Mouse (Mus musculus): ENCODE results near the gene Zfp36l2. TPM values are rescaled to one million over a fixed set of nuclear protein-coding genes. Genes with fewer than 3 reads are reported as not detected.

The Zfp36l2 gene
- polyA plus RNA-seq, 1 experiment from 2014 or later: 15.8 TPM

GRCm38 (mm10) chr17:84140822-84141507 lies 46.8 kb downstream of the Zfp36l2 start:
- Histone ChIP-seq H3K9me3 (ENCODE audit: control insufficient read depth, low read length) (no peaks in the 10 kb centered on the region), H3K4me3 (ENCODE audit: low read depth, low read length) (no peak overlapping the region), H3K27ac (ENCODE audit: low read depth, low read length) (no peak overlapping the region), H3K9ac (ENCODE audit: low read depth, low read length) (no peak overlapping the region), H3K27me3 (ENCODE audit: control insufficient read depth, insufficient read depth, low read length) (no peaks in the 10 kb centered on the region), H3K4me1 (replicated peaks; ENCODE audit: control insufficient read depth, insufficient read depth, low read length) (peaks cover 2% of the 10 kb centered on the region), H3K4me2 (replicated peaks; ENCODE audit: low read depth, low read length) (no peak overlapping the region), H3K36me3 (ENCODE audit: control insufficient read depth, insufficient read depth, low read length) (no peaks in the 10 kb centered on the region)
- DNase-seq (ENCODE audit: low spot score) (no peak), ATAC-seq (ENCODE audit: low FRiP score) (no peak)
- WGBS: 77% methylated on average over 10 of the region's 10 CpGs

GRCm38 (mm10) chr17:84137393-84138171 lies 50.2 kb downstream of the Zfp36l2 start:
- DNase-seq (ENCODE audit: low spot score): no peak
- H3K9ac ChIP-seq (ENCODE audit: low read depth, low read length): no peak overlapping the region
- no peaks in the 10 kb centered on the region for H3K9me3 ChIP-seq (ENCODE audit: control insufficient read depth, low read length)
- H3K4me1 ChIP-seq (replicated peaks; ENCODE audit: control insufficient read depth, insufficient read depth, low read length): no peaks in the 10 kb centered on the region
- 87% methylated on average over 11 of the region's 11 CpGs for WGBS
- no peak for ATAC-seq (ENCODE audit: low FRiP score)
- no peak overlapping the region for H3K4me2 ChIP-seq (replicated peaks; ENCODE audit: low read depth, low read length)
- H3K36me3 ChIP-seq (ENCODE audit: control insufficient read depth, insufficient read depth, low read length): no peaks in the 10 kb centered on the region
- no peaks in the 10 kb centered on the region for H3K27me3 ChIP-seq (ENCODE audit: control insufficient read depth, insufficient read depth, low read length)
- H3K4me3 ChIP-seq (ENCODE audit: low read depth, low read length): no peak overlapping the region
- no peak overlapping the region for H3K27ac ChIP-seq (ENCODE audit: low read depth, low read length)

DNA sequence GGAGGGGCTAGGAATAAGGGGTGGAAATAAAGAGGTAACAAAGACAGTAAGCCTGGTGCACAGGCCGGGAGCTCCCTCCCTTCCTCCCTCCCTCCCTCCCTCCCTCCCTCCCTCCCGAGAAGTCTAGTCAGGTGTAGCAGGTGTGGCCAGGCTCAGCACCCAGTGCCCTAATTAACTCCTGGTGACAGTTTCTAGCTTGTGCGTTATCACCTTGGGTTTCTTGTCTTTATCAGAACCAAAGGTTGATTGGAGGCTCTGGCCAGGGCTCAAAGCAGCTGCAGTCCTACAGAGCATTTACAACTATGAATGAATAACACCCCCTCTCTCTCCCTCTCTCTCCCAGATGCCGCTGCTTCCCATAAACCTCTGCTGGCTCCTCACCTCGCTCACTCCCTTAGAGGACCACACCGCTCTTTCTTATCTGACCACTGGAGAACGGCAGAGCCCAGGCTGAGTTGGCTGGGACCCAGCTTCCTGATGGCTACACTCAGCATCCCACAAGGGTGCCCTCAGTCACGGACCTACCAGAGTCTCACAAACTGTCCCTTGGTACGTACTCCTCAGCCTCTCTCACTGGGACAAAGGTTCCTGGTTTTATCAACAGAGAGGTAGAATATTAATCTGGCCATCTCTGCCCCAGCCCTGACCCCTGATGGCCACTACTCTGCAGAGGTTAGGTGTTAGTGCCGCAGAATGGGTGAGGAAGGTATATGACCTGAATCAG lies 50.9 kb downstream of the Zfp36l2 start:
- H3K9ac ChIP-seq (ENCODE audit: low read depth, low read length): no peak overlapping the region
- H3K4me3 ChIP-seq (ENCODE audit: low read depth, low read length): no peak overlapping the region
- H3K4me2 ChIP-seq (replicated peaks; ENCODE audit: low read depth, low read length): no peak overlapping the region
- H3K9me3 ChIP-seq (ENCODE audit: control insufficient read depth, low read length): no peaks in the 10 kb centered on the region
- H3K27me3 ChIP-seq (ENCODE audit: control insufficient read depth, insufficient read depth, low read length): no peaks in the 10 kb centered on the region
- WGBS: 58% methylated on average over 10 of the region's 10 CpGs
- DNase-seq (ENCODE audit: low spot score) (no peak), ATAC-seq (ENCODE audit: low FRiP score) (no peak)
- H3K36me3 ChIP-seq (ENCODE audit: control insufficient read depth, insufficient read depth, low read length): no peaks in the 10 kb centered on the region
- H3K4me1 ChIP-seq (replicated peaks; ENCODE audit: control insufficient read depth, insufficient read depth, low read length): no peaks in the 10 kb centered on the region
- no peak overlapping the region for H3K27ac ChIP-seq (ENCODE audit: low read depth, low read length)

- Histone ChIP-seq H3K4me1 (replicated peaks; ENCODE audit: control insufficient read depth, insufficient read depth, low read length) (no peaks in the 10 kb centered on the region), H3K4me2 (replicated peaks; ENCODE audit: low read depth, low read length) (no peak overlapping the region), H3K9ac (ENCODE audit: low read depth, low read length) (no peak overlapping the region), H3K27ac (ENCODE audit: low read depth, low read length) (no peak overlapping the region), H3K27me3 (ENCODE audit: control insufficient read depth, insufficient read depth, low read length) (no peaks in the 10 kb centered on the region), H3K36me3 (ENCODE audit: control insufficient read depth, insufficient read depth, low read length) (no peaks in the 10 kb centered on the region), H3K9me3 (ENCODE audit: control insufficient read depth, low read length) (no peaks in the 10 kb centered on the region), H3K4me3 (ENCODE audit: low read depth, low read length) (no peak overlapping the region)
- WGBS: 86% methylated on average over 4 of the region's 4 CpGs
- ATAC-seq (ENCODE audit: low FRiP score) (no peak), DNase-seq (ENCODE audit: low spot score) (no peak)
Observed at GRCm38 (mm10) chr17:84136217-84136616, 51.5 kb downstream of the Zfp36l2 start.

GRCm38 (mm10) chr17:84135243-84135642 lies 52.5 kb downstream of the Zfp36l2 start:
- no peak overlapping the region for H3K4me3 ChIP-seq (ENCODE audit: low read depth, low read length)
- no peaks in the 10 kb centered on the region for H3K9me3 ChIP-seq (ENCODE audit: control insufficient read depth, low read length)
- H3K36me3 ChIP-seq (ENCODE audit: control insufficient read depth, insufficient read depth, low read length): no peaks in the 10 kb centered on the region
- no peaks in the 10 kb centered on the region for H3K4me1 ChIP-seq (replicated peaks; ENCODE audit: control insufficient read depth, insufficient read depth, low read length)
- no peak for DNase-seq (ENCODE audit: low spot score)
- ATAC-seq (ENCODE audit: low FRiP score): no peak
- no peaks in the 10 kb centered on the region for H3K27me3 ChIP-seq (ENCODE audit: control insufficient read depth, insufficient read depth, low read length)
- 67% methylated on average over 7 of the region's 7 CpGs for WGBS
- H3K9ac ChIP-seq (ENCODE audit: low read depth, low read length): no peak overlapping the region
- no peak overlapping the region for H3K27ac ChIP-seq (ENCODE audit: low read depth, low read length)
- H3K4me2 ChIP-seq (replicated peaks; ENCODE audit: low read depth, low read length): no peak overlapping the region

Data from hindbrain, embryonic 11.5 days (tissue).